Mouse (Mus musculus) thymus, postnatal 25 days (tissue): Measurements from ENCODE around the gene Clps.
"Not testable (repeated sequence)": the region's sequence is repeated elsewhere in the genome, so short reads cannot be mapped to it uniquely, and the experiment has no call there.

ENCODE experiments used
- DNase-seq: peaks from one replicate; pipeline ENCODE4 v3.0.0; 2022

The Clps gene

DNA sequence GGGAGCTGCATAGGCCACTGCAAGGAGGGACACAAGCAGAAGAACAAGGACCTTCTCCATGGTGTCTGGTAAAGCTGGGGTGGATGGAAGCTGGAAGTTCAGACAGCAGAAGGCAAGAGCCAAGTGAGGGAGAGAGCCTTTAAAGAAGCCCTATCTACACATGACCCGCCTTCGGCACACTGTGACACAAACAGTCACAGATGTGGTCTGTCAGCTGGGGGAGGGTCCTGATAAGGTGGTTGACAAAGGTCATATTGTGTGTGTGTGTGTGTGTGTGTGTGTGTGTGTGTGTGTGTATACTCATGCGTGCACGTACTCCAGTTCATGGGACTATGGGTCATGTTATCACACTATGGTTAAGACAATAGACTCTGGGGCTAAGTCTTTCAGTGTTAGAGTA is at the start of gene Clps:
Gene Clps, minus strand, starts transcription at position 169 of the 400 bp plus-strand sequence.
- DNase-seq = no peak

DNA sequence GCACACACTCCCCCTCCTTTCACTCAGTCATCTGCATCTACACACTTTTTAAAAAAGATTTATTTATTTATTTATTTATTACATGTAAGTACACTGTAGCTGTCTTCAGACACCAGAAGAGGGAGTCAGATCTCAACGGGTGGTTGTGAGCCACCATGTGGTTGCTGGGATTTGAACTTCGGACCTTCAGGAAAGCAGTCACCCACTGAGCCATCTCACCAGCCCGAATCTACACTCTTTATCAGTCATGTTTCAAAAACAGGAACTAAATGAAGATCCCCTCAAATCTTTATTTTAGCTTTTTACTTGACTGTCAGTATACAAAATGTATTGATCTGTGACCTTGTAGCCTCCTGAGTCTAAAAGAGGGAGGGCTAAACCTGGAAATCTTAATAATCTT is 49.0 kb upstream of the Clps start:
- no peak for DNase-seq

- DNase-seq = no peak
Measured at GRCm38 (mm10) chr17:28601557-28602250, 41.1 kb upstream of the Clps start.

GRCm38 (mm10) chr17:28600780-28601179 is 40.2 kb upstream of the Clps start:
- no peak for DNase-seq

DNA sequence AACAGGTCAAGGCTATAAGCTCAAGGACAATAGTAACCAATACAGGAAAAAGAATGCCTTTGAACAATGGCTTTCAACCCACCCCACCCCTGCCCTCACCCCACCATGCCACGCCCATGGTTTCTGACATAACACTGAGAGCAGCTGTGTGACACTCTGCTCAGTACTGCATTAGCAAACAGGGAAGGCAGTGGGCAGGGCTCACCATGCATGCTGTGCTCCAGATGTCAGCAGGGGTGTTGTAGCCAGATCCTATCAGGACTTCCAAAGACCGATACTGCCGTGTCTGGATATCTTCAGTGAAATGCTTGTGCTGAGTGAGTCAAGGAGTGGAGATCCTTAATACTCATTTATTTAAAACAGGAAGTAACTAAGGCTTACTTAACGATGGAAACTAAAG is 33.4 kb upstream of the Clps start:
- no peak for DNase-seq

- peak; percentile 79 for DNase-seq
Measured at GRCm38 (mm10) chr17:28592998-28593397, 32.4 kb upstream of the Clps start.

GRCm38 (mm10) chr17:28591476-28591875 is 30.9 kb upstream of the Clps start:
- no peak for DNase-seq

GRCm38 (mm10) chr17:28590596-28590995 is 30.0 kb upstream of the Clps start:
- no peak for DNase-seq

DNA sequence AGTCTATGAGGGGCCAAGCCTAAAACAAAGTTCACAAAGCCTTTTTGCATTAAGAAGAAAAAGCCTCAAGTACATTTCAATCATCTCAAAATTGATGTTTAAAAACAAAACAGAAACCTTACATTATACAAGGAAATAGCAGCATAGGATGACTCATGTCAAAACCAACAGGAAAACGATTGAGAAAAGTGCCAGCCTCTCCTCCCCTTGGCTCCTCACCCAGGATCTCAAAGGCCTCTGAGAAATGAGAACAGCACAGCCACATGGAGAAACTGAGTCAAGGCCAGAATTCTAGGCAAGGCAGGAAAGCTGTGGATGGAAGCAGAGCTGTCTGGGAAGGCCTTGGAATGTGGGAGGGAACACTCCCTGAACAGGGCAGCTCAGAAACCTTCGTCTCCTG is 28.0 kb upstream of the Clps start:
- DNase-seq = no peak

DNA sequence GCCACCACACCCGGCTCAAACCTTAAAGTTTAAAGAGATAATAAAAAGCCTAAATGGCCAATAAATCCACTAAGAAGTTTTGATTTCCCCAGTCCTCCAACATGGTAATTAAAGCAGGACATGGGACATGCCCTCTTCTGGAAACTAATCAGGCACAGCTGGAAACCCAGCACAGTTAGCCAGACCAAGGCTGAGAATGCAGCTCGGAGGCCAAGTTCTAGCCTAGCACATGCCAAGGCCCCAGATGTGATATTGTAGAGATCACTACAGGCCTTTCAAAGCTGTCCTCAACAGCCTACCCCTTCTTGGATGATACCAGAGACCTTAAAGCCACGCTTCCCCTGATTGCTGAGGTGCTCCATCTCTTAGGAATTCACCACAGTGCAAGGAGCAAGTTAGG is 25.9 kb upstream of the Clps start:
- no peak for DNase-seq

DNA sequence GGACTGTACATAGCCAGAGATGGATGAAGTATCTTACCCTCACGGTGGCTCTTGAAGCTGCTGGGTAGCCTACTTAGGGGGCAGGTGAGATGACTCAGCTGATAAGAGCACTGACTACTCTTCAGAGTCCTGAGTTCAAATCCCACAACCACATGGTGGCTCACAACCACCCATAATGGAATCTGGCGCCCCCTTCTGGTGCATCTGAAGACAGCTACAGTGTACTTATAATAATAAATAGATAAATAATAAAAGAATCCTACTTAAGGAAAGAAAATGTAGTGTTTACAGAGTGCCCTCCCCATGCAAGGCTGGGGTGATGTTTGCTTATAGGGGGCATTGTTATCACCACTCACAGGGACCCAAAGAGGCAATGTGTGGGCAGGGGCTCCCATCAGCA is 20.5 kb upstream of the Clps start:
- DNase-seq = no peak

GRCm38 (mm10) chr17:28580396-28580795 is 19.8 kb upstream of the Clps start:
- DNase-seq = peak; percentile 38

- DNase-seq = peak; percentile 67
Measured at GRCm38 (mm10) chr17:28575244-28576125, 14.9 kb upstream of the Clps start, which contains the start of gene Lhfpl5. TSS of gene Lhfpl5 (plus strand) at chr17:28575641.

DNA sequence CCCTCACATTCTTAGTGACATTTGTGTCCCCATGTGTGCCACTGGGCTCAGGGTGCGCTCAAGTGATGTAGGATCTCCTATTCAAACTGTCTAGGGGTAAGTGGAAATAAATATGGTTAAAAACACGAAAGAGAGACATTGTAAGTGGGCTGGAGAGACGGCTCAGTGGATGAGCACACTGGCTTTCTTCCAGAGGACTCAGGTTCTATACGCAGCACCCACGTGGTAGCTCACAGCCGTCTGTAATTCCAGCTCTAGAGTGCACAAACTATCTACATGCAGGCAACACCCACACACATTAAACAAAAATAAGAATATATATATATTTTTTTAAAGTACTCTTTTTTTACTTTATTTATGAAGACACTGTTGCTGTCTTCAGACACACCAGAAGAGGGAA is 12.4 kb upstream of the Clps start:
- no peak for DNase-seq

DNA sequence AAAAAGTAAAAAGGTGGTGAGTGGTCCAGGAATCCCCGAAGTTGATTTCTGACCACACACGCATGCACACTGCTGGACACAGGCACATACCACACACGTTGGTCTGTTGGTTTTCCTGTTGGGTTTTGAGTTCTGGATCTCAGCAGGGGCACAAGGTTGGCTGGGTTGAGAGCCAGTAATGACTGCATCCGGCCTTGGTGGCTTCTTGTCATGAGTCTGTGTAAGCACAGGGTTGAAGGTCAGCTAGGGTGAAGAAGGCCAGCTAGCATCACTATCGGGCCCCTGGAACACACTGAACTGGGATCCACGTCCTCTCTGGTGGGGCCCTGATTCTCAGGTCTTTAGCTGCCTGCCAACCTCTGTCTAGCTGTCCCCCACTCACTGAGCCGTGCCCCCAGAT is 12.0 kb upstream of the Clps start:
- no peak for DNase-seq

- no peak for DNase-seq
Measured at GRCm38 (mm10) chr17:28571868-28572267, 11.3 kb upstream of the Clps start.

GRCm38 (mm10) chr17:28567541-28567940 is 7.0 kb upstream of the Clps start:
- DNase-seq = no peak

DNA sequence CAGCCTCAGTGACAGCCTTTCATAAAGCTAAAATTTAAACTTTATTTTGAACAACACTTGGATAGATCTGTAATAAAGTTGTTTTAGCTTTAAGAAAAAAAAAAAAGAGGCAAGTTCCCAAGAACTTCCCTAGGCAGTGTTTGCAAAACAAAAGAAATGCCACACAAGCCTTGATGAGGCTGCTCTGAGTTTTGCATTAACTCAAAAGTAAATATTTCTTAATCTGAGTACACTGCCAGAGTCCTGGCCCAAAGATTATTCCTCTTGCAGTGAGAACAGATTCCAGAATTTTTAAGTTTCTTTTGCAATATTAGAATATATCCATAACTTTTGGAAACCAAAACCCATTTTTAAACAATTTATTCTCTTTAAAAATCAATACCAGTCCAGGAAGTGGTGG is 4.6 kb upstream of the Clps start:
- DNase-seq = no peak

- no peak for DNase-seq
Measured at GRCm38 (mm10) chr17:28561613-28562012, 1.0 kb upstream of the Clps start.

- DNase-seq = no peak
Measured at GRCm38 (mm10) chr17:28557772-28558171, 2.8 kb downstream of the Clps start.

DNA sequence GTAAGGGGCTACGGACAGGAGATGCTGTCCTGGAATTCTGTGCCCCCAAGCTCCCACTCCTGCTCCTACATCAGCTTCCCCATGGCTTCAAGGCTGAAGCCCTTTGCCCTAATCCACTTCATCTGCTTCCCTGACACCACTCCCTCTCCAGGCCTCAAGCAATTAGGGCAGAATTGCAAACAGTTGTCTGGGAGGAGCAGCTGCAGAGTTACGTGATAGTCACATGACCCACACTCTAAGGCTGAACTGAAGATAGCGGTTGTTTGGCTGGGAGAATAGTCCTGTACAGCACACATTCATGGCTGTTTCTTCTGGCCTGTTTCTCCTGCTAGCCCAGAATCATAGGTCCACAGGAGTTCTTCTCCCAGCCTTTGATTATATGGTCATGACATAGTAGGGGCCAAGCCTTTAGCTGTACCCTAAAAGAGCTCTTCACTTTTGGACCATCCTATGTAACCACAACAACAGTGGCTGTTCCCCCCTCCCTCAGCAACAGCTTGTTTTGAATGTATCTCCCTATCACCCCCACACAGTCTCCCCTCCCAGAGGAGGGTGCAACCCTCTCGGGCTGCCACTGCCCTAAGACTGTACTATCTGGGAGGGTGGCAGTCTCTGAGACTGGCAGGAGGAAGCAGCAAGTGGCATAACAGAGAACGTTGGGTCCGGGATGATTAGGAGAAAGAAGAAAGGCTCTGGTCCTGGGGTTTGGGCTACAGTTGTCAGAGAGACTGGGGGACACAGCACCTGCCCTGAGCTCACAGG is 3.8 kb downstream of the Clps start:
- DNase-seq = no peak

DNA sequence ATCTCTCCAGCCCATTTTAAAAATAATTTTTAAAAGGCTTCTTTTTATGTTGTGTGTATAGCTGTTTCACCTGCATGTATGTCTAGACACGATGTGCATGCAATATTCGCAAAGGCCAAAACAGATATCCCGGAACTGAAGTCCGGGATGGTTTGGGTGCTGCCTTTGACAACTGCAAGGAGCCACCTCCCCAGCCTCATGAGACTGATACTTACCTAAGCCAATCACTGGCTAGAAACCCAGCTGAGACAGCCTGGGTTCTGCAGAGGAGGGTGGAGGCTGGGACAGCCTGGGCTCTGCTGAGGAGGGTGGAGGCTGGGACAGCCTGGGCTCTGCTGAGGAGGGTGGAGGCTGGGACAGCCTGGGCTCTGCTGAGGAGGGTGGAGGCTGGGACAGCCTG is 6.5 kb downstream of the Clps start:
- DNase-seq = not testable (repeated sequence)

DNA sequence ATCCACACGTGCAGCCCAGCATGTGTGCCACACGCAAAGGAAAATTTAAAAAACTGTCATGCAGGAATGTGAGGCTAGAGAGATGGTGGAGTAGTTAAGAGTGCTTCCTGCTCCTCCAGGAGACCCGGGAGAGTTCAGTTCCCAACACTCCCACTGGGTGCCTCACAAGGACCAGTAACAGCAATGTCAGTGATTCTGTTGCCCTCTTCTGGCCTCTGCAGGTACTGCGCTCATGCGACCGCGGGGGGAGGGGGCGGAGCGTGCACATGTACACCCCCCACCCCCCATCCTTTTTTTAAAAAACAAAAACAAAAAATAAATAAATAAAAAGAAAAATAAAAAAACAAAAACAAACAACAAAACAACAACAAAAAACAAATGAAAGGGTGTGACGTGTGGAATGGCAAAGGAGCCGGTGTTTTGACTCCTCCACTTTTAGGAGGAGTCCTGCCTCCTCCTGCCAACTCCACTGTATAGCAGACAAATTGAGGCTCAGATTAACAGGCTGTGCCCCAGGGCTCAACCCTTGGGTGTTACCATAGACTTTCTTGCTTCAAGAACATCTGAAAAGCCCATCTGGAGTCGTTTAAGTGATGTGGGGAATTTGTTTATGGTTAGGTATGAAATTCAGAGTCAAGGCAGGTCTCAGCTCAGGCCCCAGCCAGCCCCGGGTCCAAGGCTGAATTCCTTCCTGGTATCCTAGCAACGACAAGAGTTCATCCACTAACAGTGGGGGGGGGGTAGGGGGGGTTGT is 7.3 kb downstream of the Clps start:
- peak; percentile 80 for DNase-seq
